Mouse (Mus musculus) 3134 (cell line): ENCODE results near the gene Doc2g.

ENCODE experiments used
- DNase-seq: peaks from one replicate; pipeline ENCODE4 v3.0.0-alpha.2; 2011; ENCODE audit warnings: low spot score; ENCODE audit not compliant: insufficient read length; ENCODE audit errors: extremely low read depth

Gene Doc2g

DNA sequence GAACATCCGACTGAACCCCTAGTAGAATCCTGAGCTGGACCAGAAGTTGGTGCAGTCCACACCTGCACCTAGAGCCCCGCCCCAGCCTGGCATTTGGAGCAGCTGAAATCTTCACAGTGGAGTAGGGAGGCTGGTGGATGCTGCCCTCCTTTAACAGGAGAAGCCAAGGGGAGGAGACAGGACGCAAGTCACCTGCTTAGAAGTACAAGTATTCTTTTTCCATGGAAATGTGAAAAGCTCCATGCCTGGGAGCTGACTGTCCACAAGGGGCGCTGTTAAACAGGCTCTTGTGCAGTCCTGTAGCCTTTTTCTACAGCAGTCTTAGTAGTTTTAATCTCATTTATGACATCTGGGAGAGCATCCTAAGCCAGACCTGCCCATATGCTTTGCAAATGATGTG is 14.4 kb upstream of the Doc2g start:
- no peak for DNase-seq

DNA sequence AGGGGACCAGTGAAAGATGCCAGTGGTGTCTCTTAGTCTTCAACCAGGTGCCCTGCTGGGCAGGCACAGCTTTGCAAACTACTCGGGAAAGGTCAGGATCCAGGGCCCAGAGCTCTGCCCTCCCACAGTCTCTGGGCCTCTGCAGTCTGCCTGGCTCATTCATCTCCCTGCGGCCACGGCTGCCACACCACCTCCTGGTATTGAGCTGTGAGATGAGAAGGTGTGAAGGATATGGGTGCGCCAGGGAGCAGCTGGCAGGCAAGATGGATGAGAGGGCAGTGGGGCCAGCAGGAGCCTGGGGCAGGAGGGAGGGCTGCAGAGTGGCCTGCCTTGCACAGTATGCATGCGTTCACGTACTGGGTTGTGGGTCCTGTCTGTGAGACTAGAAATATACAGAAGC is 12.3 kb upstream of the Doc2g start:
- DNase-seq: no peak

DNA sequence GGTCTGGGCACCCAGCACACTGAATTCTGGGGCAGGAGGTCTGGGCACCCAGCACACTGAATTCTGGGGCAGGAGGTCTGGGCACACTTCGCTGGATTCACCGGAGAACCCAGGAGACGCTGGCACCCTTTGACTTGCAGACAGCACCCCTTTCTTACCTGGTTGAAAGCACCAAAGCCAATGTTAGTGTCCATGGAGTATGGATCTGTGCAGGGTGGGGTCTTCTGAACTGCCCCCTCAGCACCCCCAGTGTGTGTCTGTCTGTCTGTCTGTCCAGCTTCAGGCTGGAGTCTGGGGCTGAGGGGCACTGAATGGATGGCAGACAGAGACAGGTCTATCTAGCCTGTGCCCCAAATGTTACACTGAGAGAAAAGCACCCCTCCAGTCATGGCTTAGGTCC is 11.6 kb upstream of the Doc2g start:
- no peak for DNase-seq

DNA sequence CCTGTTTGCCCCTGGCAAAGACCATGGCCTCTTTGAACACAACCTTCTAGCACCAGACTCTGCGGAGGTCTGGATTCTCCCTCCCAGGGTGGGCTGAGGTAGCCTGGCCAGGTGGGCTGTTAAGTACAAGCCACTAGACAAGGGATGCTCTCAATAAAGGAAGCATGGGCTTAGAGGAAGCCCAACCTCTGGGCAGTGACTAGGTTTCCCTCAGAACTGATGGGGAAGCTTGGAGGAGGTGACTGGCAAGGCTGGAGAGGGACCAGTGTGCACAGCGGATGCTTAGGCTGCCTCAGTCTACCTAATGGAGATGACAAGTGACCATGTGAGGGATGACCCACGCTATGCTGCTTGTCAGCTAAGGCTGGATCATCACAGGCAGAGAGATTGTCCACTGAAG is 11.1 kb upstream of the Doc2g start:
- DNase-seq: no peak

DNA sequence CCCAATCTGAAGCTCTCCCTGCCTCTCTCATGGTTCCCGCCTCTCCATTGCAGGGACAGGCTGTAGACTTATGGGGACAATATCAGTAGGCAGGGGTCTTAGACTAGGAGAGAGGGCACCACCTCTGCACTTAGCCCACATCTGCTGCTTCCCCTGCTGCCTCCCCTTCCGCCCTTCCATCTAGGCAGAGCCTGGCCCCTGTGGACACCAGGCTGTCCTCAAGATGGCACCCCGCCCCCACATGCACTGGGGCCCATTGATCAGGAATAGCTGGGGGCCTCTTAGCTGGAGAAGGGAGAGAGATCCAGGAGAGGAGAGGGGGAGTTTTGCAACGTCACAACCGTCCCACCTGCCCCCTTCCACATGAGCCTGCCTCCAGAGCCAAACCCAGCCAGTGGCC is 10.7 kb upstream of the Doc2g start, which contains the start of gene Tbx10:
Gene Tbx10, plus strand, starts transcription at position 337 of the 400 bp plus-strand sequence.
- DNase-seq: no peak

DNA sequence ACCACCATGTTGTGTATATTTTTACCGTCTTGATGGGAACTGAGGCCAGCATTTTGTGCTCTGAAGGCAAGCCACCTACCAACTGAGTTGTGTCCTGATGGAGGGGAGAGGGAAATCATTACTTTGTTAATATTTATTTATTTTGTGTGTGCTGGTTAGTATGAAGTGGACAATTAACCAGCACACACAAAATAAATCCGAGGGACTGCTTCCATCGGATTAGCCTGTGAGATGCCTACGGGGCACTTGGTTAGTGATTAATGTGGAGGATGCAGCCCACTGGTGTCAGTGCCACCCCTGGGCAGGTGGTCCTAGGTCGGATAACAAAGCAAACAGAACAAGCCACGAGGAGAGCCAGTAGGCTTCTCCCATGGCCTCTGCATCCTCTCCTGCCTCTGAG is 8.2 kb upstream of the Doc2g start:
- no peak for DNase-seq

DNA sequence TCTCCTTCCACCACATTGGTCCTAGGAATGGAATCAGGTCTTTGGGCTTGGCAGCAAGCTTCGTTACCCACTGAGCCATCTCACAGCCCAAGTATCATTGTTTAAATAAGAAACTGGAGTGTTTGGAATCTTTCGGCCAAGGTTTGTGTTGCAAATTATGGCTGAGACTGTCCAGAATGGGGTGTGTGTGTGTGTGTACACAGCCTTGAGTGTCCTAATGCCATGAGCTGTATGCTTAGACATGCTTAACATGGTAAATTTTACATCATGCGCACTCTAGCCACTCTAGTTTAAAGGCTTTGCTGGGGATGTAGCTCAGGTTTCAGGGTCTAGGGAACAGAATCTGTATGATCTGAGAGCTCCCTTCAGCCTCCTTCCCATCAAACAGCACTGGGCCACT is 7.6 kb upstream of the Doc2g start:
- no peak for DNase-seq

DNA sequence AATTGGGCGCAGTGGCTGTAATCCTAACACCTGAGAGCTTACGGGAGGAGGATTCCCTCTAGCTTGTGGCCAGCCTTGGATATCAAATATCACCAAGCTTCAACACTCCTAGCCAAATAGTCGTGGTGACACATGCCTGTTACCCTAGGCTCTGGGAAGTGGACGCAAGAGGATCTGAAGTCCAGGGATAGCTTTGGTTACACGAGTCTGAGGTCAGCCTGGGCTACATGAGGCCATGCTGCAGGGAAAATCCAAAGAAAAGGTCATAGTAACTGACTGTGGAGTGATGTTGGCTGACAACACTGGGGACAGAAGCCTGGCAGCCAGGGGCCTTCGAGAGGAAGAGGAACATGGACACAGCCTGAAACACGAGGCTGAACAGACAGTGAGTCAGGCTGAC is 7.0 kb upstream of the Doc2g start:
- no peak for DNase-seq

DNA sequence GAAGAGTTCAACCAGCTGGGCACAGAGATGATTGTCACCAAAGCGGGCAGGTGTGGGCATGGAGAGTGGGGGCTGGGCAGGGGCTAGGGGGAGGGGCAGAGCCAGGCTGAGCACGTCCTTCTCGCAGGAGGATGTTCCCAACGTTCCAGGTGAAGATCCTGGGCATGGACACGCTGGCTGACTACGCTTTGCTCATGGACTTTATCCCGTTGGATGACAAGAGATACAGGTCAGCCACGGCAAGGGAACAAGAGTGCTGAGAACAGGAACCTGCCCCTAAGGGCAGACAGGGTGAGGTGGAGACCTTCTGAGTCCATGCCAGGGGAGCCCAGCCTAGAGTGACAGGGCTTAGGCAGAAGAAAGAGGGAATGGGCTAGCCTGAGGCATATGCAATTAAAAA is 6.4 kb upstream of the Doc2g start:
- DNase-seq: no peak

DNA sequence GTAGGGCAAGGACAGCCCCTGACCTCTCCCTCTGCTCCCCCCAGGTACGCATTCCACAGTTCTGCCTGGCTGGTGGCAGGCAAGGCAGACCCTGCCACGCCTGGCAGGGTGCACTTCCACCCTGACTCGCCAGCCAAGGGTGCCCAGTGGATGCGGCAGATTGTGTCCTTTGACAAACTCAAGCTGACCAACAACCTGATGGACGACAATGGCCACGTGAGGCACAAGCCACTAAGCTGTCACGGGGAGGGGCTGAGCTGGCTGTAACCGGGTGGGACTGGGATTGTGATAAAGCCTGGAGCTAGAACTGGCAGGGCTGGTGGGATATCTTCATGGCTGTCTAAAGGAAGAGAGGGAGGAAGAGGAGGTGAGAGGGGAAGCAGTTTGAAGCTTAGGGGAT is 5.9 kb upstream of the Doc2g start:
- DNase-seq: no peak

DNA sequence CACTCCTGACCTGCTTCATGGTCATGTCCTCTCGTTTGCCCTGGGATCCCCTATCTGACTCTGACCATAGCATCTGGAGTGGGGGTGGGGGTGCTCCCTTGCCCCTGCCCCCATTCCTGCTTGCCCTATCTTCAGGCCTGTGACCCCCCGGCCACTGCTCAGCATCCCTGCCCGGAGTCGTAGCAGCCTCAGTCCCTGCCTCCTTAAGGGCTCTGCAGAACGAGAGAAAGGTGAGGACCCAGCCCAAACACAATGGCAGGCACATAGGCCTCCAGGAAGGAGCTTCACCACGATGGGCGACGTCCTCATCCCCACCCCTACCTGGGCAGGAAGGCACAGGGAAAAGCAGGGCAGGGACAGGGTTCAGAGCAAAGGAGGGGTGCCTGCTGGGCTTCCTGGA is 4.8 kb upstream of the Doc2g start:
- DNase-seq: no peak

DNA sequence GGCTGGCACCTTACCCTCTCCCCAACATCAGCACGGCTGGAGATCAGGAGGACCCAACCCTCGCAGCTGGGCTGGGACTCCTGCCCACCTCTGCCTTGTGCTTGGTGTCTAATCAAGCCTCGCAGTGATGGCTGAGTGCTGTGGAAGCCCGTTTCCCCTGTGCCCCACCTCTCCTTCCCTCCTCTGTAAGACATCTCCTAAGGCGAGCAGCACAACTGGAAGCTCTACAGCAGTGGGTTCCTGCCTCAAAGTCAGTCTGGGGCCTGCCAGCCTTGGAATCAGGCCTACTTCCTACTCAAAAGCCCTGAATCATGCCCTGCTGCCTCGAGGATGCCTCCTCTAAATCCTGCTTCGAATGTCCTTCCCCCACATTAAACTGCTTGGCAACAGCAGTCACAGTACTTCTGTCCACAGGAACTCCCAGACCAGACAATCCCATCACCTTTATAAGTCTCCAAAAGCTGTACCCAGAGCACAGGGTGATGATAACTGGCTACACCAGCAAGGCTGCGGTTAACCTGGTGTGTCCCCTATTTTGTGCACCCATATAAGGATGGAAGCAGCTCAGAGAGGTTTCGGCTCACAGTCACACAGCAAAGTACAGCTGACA is 3.9 kb upstream of the Doc2g start:
- DNase-seq: no peak

DNA sequence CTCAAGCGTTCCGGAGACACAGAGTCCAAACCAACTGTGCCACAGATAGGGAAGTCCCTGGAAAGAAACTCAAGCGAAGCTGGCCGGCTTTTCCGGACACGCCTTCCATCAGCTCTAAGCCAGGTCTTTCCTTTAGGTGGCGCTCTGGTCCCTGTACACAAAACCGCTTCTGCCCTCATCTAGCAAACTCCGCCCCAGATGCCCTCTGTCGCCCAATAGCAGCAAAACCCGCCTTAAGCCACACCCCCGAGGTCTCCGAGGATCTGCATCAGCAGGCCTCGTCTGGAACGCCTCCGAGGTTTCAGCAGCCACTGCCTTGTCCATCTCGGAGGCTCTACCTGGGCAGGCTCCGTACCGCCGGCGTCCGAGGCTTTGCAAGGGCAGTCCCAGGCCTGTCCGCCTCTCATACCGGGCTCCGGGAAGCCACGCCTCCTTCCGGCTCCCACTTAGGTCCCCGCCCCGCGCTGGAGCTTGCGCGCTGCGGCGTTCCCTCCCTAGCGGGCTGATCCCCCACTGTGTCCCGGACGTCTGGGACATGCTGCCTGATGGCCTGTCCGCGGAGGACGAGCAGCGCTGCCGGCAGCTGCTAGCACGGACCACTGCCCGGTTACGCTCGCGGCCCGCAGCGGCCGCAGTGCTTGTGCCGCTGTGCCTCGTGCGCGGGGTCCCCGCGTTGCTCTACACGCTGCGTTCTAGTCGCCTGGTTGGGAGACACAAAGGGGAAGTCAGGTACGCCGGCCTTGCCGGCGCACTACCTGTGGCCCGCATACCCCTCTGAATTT is 2.8 kb upstream of the Doc2g start, which contains the start of the genes Nudt8 and Gm49405:
Gene Nudt8, plus strand, starts transcription at position 462 of the 782 bp plus-strand sequence.
Gene Gm49405, plus strand, starts transcription at position 508 of the 782 bp plus-strand sequence.
- DNase-seq: peak; percentile 97

DNA sequence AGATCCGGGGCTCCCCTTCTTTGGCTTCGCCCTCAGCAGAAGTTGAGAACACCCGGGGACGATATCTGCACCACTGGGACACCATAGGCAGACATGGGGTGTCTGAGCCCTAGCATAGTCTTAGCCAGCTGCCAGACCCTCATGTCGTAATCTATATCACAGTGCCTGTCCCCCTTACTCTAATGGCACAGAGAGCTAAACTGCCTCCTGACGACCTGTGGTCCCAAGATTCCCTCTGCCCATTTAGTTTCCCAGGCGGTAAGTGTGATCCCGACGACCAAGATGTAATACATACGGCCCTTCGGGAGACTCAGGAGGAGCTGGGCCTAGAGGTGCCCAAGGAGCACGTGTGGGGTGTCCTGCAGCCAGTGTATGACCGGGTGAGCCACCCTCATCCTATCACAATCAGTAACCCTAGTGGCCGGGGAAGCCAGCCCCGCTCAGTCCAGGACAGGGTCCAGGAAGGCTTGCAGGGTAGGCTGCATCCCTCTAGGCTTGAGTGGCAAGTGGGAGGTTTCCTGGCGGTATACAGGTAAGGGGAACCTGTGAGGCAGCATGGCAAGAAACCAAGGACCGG is 2.1 kb upstream of the Doc2g start:
- peak; percentile 28 for DNase-seq

DNA sequence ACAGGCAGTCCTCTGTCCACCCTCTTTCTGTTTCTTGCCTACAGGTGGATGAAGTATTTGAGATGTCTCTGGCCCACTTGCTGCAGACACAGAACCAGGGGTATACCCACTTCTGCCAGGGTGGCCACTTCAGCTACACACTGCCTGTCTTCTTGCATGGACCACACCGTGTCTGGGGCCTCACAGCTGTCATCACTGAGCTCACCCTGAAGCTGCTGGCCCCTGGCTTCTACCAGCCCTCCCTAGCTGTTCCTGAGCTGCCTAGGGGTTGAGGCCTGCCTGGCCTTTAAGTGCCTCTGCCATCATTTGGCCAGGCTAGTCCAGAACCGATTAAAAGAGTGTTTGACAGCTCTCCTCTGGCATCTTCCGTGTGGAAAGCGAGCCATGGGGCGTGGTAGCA is 1.4 kb upstream of the Doc2g start:
- no peak for DNase-seq

DNA sequence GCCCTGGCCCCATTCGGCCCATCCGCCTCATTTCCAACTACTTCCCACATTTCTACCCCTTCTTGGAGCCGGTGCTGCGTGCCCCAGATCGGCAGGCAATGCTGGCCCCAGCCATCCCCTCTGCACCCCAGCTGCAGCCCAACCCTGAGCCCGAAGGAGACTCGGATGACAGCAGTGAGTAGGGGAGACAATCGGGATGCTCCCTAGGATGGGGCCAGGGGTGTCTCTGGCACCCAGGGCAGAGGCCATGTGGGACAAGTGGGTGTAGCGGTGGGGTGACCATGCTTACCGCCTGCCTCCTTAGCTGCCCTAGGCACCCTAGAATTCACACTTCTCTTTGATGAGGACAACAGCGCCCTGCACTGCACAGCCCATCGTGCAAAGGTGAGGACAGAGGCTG is 528 bp downstream of the Doc2g start:
- no peak for DNase-seq

DNA sequence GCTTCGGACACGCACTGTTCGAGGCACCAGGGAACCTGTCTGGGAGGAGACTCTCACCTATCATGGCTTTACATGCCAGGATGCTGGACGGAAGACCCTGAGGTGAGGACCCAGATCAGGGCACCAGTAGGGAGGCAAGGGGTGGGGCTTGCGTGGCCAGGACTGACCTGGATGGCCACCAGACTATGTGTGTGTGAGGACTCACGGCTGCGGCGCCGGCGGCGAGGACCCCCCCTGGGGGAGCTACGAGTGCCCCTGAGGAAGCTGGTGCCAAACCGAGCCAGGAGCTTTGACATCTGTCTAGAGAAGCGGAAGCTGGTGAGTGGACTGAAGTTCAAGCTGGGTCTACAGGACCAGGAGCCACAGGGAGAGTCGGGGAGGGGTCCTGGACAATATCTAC is 1.2 kb downstream of the Doc2g start:
- DNase-seq: no peak

DNA sequence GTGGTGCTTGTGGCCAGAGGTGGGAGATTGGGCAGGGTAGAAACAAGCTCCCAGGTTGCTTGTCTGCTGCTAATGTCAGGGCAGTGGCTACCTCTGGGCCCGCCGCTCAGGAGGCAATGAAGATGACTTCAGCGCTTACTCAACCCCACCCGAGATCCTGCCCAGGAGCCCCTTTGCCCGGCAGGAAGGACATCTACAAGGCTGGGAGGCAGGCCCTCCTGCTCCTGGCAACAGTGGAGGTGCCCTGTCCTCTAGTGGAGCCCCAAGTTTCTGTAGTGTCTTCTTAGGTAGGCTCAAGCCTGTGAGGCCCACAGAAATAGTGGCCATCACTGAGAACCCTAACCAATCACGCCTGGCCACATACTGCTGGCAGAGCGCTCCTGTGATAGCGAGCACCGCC is 2.0 kb downstream of the Doc2g start:
- DNase-seq: no peak

DNA sequence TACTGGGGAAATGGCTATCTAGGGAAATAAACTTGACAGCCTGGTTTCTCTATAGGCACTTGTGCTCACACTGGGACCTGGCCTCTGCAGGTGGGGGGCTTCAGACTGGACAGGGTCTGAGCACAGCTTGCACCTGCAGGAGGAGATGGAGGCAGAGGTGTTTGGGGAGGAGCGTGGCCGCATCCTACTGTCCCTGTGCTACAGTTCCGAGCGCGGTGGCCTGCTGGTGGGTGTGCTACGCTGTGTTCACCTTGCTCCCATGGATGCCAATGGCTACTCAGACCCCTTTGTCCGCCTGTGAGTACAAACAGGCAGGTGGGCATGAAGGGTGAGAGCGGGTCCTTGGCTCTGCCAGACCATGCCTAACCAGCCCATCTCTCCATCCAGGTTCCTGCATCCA is 2.9 kb downstream of the Doc2g start:
- no peak for DNase-seq

DNA sequence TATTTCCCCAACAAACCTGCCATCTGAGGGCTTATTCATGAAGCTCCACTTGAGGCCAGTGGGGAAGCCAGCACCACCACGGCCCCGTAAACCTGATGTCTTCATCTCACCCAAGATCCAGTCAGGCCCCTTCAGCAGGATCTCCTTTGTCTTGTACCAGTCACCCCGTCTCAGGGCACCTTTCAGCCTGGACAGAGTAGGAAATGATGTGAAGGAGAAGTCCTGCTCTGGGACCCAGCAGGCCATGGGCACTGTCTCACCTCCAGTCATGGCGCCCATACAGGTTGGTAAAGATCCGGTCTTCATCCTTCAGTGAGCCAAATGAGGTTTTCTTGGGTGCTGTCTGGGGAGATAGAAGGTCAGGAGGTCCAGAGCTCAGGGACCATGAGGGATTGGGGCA is 8.0 kb downstream of the Doc2g start:
- DNase-seq: no peak

DNA sequence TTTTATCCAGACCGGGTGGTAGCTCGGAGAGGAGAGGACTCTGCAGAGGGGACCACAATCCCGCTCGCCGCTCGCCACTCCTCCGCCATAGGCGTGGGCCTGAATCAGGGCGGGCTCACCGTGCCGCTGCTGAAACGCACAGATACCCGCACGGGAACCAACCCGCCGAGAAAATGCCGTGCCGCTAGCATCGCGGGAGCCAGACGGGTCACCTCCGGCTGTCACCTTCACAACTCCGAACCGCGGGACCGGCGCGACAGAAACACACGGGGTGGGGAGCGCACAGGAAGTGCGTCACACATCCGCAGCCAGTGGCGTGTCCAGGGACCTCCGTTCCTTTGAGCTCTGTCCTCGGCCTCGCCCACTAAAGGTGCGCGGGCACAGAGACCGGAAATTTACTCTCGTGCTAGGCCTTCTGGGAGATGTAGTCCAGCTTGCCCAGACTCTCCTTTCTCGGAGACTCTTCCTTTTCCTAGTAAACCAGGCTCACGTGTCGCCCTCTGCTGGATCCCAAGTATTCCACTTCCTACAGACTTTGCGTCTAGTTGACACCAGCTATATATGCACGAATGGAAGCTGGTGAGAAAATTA is 9.4 kb downstream of the Doc2g start, which contains the start of gene Ndufv1:
Gene Ndufv1, minus strand, starts transcription at position 375 of the 591 bp plus-strand sequence.
- peak; percentile 95 for DNase-seq

DNA sequence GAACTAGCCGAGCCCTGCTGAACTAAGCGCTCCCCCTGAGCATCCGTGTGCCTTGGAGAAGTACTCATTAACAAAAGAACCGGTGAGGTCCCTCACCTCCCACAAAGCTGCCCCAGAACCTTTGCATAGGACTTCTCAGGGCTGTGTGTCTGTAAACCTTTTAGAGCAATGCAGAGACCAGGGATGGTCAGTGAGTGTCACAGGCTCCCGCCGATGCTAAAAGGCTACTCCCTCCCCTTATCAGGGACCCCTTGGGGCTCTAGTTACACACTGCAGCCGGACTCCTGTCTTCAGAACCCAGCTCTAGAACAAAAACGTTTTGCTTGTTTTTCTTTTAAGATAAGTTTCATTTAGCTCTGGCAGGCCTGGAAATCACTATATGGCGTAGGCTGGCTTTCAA is 10.0 kb downstream of the Doc2g start:
- no peak for DNase-seq
